15 mouse cellular contexts compared by ENCODE assay signal in the genomic region with DNA sequence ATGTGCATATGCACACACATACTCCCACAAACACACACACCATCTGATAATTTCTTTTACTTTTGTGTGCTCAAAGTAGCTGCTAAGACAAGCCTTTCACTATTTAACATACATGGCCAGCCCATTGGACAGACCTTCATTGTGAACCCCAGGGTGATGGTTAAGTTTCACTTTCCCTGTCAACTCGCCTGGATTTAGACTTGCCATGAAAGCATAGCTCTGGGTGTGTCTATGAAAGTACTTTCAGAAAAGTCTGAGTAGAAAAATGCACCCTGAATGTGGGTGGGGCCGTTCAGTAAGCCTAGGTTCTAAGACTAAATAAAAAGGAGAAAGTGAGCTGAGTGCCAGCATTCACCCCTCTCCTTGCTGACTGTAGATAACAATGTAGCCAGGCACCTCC.
"Had no signal": no experiment of that assay in that cellular context is flagged by ENCODE, and none has a peak within 500 bp of the region (broad histone marks: within the 10 kb centered on the region; RNA-seq: fewer than 3 reads in every experiment).

No protein-coding gene starts in this region.

- H3K27me3 ChIP-seq: midbrain, embryonic 13.5 days; midbrain, embryonic 15.5 days; neural tube, embryonic 13.5 days; stomach, embryonic 15.5 days had no signal

- H3K36me3 ChIP-seq: midbrain, embryonic 13.5 days; midbrain, embryonic 15.5 days; neural tube, embryonic 13.5 days; stomach, embryonic 15.5 days had no signal

- H3K4me3 ChIP-seq: megakaryocyte, embryonic 14.5 days; midbrain, embryonic 13.5 days; midbrain, embryonic 15.5 days; neural tube, embryonic 13.5 days; stomach, embryonic 15.5 days had no signal

- DNase-seq: lung, adult 18-20 months; lung, embryonic 14.5 days; lung, postnatal 10 days; lung, postnatal 36 days; right cerebral cortex, postnatal 14 days; thymus, adult 2 months; thymus, postnatal 14 days; thymus, postnatal 36 days had no signal

- H3K4me1 ChIP-seq: megakaryocyte, embryonic 14.5 days; midbrain, embryonic 13.5 days; midbrain, embryonic 15.5 days had no signal

- H3K27ac ChIP-seq: liver, embryonic 14.5 days; macrophage; midbrain, embryonic 13.5 days; midbrain, embryonic 15.5 days; neural tube, embryonic 13.5 days; stomach, embryonic 15.5 days had no signal

- ATAC-seq: midbrain, embryonic 13.5 days; midbrain, embryonic 15.5 days had no signal

- H3K9ac ChIP-seq: liver, embryonic 14.5 days; lung, embryonic 14.5 days; midbrain, embryonic 13.5 days; midbrain, embryonic 15.5 days; neural tube, embryonic 13.5 days; stomach, embryonic 15.5 days had no signal

- H3K9me3 ChIP-seq: megakaryocyte, embryonic 14.5 days; midbrain, embryonic 13.5 days; midbrain, embryonic 15.5 days; neural tube, embryonic 13.5 days; stomach, embryonic 15.5 days had no signal
